Mouse (Mus musculus) c-Kit-positive CD71-negative TER-119-negative erythroid progenitor cells, embryonic 14.5 days (primary cell): ENCODE data around the gene Gm37240.
"Not testable (repeated sequence)": the region's sequence is repeated elsewhere in the genome, so short reads cannot be mapped to it uniquely, and the experiment has no call there.

Experiments used
- DNase-seq: peaks from one replicate; pipeline ENCODE4 v3.0.0-alpha.2; 2013; ENCODE audit warnings: low read depth

Gene Gm37240

GRCm38 (mm10) chr3:84594894-84595676 is 1292.2 kb downstream of the Gm37240 start:
- no peak for DNase-seq

- DNase-seq = no peak
Observed at GRCm38 (mm10) chr3:84593274-84593673, 1294.0 kb downstream of the Gm37240 start, which contains the start of gene Tigd4. Gene Tigd4 (plus strand): TSS chr3:84593574.

- no peak for DNase-seq
Observed at GRCm38 (mm10) chr3:84586736-84587135, 1300.6 kb downstream of the Gm37240 start.

- DNase-seq = no peak
Observed at GRCm38 (mm10) chr3:84582913-84583276, 1304.4 kb downstream of the Gm37240 start.

- peak; percentile 91 for DNase-seq
Observed at GRCm38 (mm10) chr3:84582023-84582912, 1305.0 kb downstream of the Gm37240 start, which contains the start of gene Arfip1. Gene Arfip1 (minus strand): TSS chr3:84582625.

GRCm38 (mm10) chr3:84581696-84582022 is 1305.7 kb downstream of the Gm37240 start:
- no peak for DNase-seq

- DNase-seq = no peak
Observed at GRCm38 (mm10) chr3:84580716-84581115, 1306.6 kb downstream of the Gm37240 start.

GRCm38 (mm10) chr3:84570501-84570900 is 1316.8 kb downstream of the Gm37240 start:
- DNase-seq = no peak

- DNase-seq = no peak
Observed at GRCm38 (mm10) chr3:84569587-84569986, 1317.7 kb downstream of the Gm37240 start.

- no peak for DNase-seq
Observed at GRCm38 (mm10) chr3:84568540-84568939, 1318.8 kb downstream of the Gm37240 start.

- DNase-seq = no peak
Observed at GRCm38 (mm10) chr3:84563415-84563814, 1323.9 kb downstream of the Gm37240 start.

GRCm38 (mm10) chr3:84562911-84563310 is 1324.4 kb downstream of the Gm37240 start:
- DNase-seq = not testable (repeated sequence)

- no peak for DNase-seq
Observed at GRCm38 (mm10) chr3:84558301-84558700, 1329.0 kb downstream of the Gm37240 start.

GRCm38 (mm10) chr3:84555780-84556179 is 1331.5 kb downstream of the Gm37240 start:
- no peak for DNase-seq

- DNase-seq = no peak
Observed at GRCm38 (mm10) chr3:84547177-84547576, 1340.1 kb downstream of the Gm37240 start.

GRCm38 (mm10) chr3:84542450-84542849 is 1344.9 kb downstream of the Gm37240 start:
- DNase-seq = peak; percentile 38

- DNase-seq = no peak
Observed at GRCm38 (mm10) chr3:84541881-84542280, 1345.4 kb downstream of the Gm37240 start.

- no peak for DNase-seq
Observed at GRCm38 (mm10) chr3:84540640-84541039, 1346.7 kb downstream of the Gm37240 start.

- DNase-seq = no peak
Observed at GRCm38 (mm10) chr3:84536987-84537386, 1350.3 kb downstream of the Gm37240 start.

- no peak for DNase-seq
Observed at GRCm38 (mm10) chr3:84533227-84533626, 1354.1 kb downstream of the Gm37240 start.

GRCm38 (mm10) chr3:84529021-84529420 is 1358.3 kb downstream of the Gm37240 start:
- DNase-seq = no peak

- no peak for DNase-seq
Observed at GRCm38 (mm10) chr3:84524952-84525351, 1362.4 kb downstream of the Gm37240 start.

GRCm38 (mm10) chr3:84516163-84516562 is 1371.2 kb downstream of the Gm37240 start:
- no peak for DNase-seq
